Mouse (Mus musculus) hindbrain, embryonic 10.5 days (tissue): ENCODE data around the gene Usp46. TPM values are rescaled to one million over a fixed set of nuclear protein-coding genes. Genes with fewer than 3 reads are reported as not detected.
"Not testable (repeated sequence)": the region's sequence is repeated elsewhere in the genome, so short reads cannot be mapped to it uniquely, and the experiment has no call there.

Source experiments
- DNase-seq: peaks from one replicate; pipeline ENCODE4 v3.0.0-alpha.2; 2017; ENCODE audit warnings: low spot score
- H3K27ac ChIP-seq: fragments of 300-500 bp; sonication (generic); 2 replicates; pipeline ENCODE4 v1.5.1; 2016; ENCODE audit warnings: mild to moderate bottlenecking, moderate library complexity
- H3K27me3 ChIP-seq: fragments of 300-500 bp; sonication (generic); 2 replicates; pipeline ENCODE4 v1.6.1; 2016; ENCODE audit warnings: mild to moderate bottlenecking; ENCODE audit not compliant: poor library complexity, insufficient read depth, severe bottlenecking
- H3K36me3 ChIP-seq: fragments of 300-500 bp; sonication (generic); 2 replicates; pipeline ENCODE4 v1.6.1; 2016; ENCODE audit warnings: mild to moderate bottlenecking, moderate library complexity
- H3K4me1 ChIP-seq: fragments of 300-500 bp; sonication (generic); replicated peaks from 2 replicates; pipeline ENCODE4 v1.6.1; 2016; ENCODE audit warnings: mild to moderate bottlenecking
- H3K4me3 ChIP-seq: fragments of 300-500 bp; sonication (generic); 2 replicates; pipeline ENCODE4 v1.5.1; 2016; ENCODE audit warnings: mild to moderate bottlenecking, moderate library complexity
- H3K9me3 ChIP-seq: fragments of 300-500 bp; sonication (generic); 2 replicates; pipeline ENCODE4 v1.6.1; 2016; ENCODE audit warnings: mild to moderate bottlenecking, moderate library complexity
- WGBS: fragments of 180-500 bp; shearing (Covaris S2); methylation state at CpG from one replicate; pipeline ENCODE4 v1.1.7; 2016; 5-methylcytosine and 5-hydroxymethylcytosine counted together
- polyA plus RNA-seq: library from polyadenylated mRNA; unstranded; fragments of >200 nt; fragmentation: Nextera tagmentation; extraction: Ambion mirVana; gene quantifications from 2 replicates; pipeline ENCODE4 v1.2.1, GENCODE M21; 2016

Gene Usp46
- polyA plus RNA-seq, 1 experiment from 2014 or later, result 27.6 TPM

- Histone ChIP-seq H3K27ac (peak overlapping the region; percentile 98), H3K36me3 (peaks cover 42% of the 10 kb centered on the region), H3K9me3 (no peaks in the 10 kb centered on the region), H3K4me1 (peaks cover 16% of the 10 kb centered on the region), H3K4me3 (peak overlapping the region; percentile 91), H3K27me3 (no peaks in the 10 kb centered on the region)
- WGBS, result under 1% methylated on average over 57 of the region's 57 CpGs
- peak; percentile 95 for DNase-seq
These were observed 24.8 kb upstream of the Usp46 start for GRCm38 (mm10) chr5:74092833-74093555.

DNA sequence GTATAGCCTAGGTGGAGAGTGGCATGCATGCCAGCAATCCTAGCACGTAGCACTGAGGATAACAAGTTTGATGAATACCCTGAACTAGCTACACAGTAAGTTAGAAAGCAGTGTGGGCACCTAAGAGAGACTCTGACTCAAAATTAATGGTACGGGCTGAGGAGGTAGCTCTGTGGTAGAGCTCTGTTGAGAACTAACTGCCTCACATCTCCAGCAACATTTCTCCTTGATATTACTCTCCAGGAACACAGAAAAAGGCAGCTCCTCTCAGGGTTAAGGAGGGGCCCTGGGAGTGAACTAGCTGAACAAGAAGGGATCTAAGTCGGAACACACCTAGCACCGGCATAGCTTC lies 24.2 kb upstream of the Usp46 start:
- no peak for DNase-seq
- Histone ChIP-seq H3K4me1 (peaks cover 16% of the 10 kb centered on the region), H3K4me3 (peak overlapping the region; percentile 91), H3K27me3 (no peaks in the 10 kb centered on the region), H3K36me3 (peaks cover 36% of the 10 kb centered on the region), H3K27ac (peak overlapping the region; percentile 98), H3K9me3 (no peaks in the 10 kb centered on the region)
- 45% methylated on average over 4 of the region's 4 CpGs for WGBS

- 90% methylated on average over 3 of the region's 3 CpGs for WGBS
- H3K27me3 ChIP-seq, result no peaks in the 10 kb centered on the region
- DNase-seq, result no peak
- peaks cover 8% of the 10 kb centered on the region for H3K36me3 ChIP-seq
- H3K4me3 ChIP-seq, result no peak overlapping the region
- peaks cover 10% of the 10 kb centered on the region for H3K4me1 ChIP-seq
- no peak overlapping the region for H3K27ac ChIP-seq
- H3K9me3 ChIP-seq, result no peaks in the 10 kb centered on the region
These were observed 21.4 kb upstream of the Usp46 start for GRCm38 (mm10) chr5:74089643-74090042.

DNA sequence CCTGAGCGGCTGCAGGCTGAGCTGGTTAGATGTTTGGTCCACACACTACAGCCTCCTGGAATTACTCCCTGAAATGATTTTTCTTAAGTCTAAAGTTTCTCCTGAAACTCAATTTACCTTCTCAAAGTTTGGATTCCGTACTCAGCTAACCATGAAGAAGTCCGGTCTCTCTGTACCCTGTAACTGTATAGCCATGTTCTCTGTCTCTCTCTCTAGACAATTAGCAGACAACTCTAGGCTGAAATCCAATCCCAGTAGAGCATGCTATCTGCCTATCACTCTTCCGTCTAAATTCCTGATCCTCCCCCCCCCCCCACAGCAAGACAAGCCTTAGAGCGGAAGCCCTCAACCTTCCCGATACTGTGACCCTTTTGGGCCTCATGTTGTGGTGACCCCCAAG lies 13.5 kb upstream of the Usp46 start:
- no peak for DNase-seq
- no peak overlapping the region for H3K27ac ChIP-seq
- WGBS, result 87% methylated on average over 6 of the region's 6 CpGs
- H3K36me3 ChIP-seq, result no peaks in the 10 kb centered on the region
- H3K27me3 ChIP-seq, result peaks cover 16% of the 10 kb centered on the region
- no peak overlapping the region for H3K4me3 ChIP-seq
- H3K4me1 ChIP-seq, result peaks cover 5% of the 10 kb centered on the region
- H3K9me3 ChIP-seq, result no peaks in the 10 kb centered on the region

GRCm38 (mm10) chr5:74078861-74079615 lies 10.8 kb upstream of the Usp46 start:
- no peak for DNase-seq
- Histone ChIP-seq H3K4me3 (no peak overlapping the region), H3K36me3 (no peaks in the 10 kb centered on the region), H3K27me3 (peaks cover 27% of the 10 kb centered on the region), H3K27ac (no peak overlapping the region), H3K4me1 (peaks cover 11% of the 10 kb centered on the region), H3K9me3 (no peaks in the 10 kb centered on the region)
- WGBS, result 82% methylated on average over 11 of the region's 11 CpGs

DNA sequence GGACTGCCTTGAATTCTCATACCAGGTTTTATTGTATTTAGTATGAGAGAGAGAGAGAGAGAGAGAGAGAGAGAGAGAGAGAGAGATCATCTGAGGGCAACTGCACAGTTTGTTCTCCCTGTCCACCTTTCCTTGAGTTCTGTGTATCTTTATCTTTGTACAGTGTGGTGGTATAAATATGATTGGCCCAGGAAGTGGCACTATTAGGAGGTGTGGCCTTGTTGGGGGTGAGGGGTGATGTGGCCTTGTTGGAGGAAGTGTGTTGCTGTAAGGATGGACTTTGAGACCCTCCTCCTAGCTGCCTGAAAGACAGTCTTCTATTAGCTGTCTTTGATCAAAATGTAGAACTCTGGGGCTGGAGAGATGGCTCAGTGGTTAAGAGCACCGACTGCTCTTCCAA lies 10.2 kb upstream of the Usp46 start:
- Histone ChIP-seq H3K27me3 (peaks cover 27% of the 10 kb centered on the region), H3K4me3 (no peak overlapping the region), H3K36me3 (no peaks in the 10 kb centered on the region), H3K4me1 (peaks cover 11% of the 10 kb centered on the region), H3K27ac (no peak overlapping the region), H3K9me3 (no peaks in the 10 kb centered on the region)
- no peak for DNase-seq
- WGBS, result 95% methylated on average over 1 of the region's 1 CpGs

DNA sequence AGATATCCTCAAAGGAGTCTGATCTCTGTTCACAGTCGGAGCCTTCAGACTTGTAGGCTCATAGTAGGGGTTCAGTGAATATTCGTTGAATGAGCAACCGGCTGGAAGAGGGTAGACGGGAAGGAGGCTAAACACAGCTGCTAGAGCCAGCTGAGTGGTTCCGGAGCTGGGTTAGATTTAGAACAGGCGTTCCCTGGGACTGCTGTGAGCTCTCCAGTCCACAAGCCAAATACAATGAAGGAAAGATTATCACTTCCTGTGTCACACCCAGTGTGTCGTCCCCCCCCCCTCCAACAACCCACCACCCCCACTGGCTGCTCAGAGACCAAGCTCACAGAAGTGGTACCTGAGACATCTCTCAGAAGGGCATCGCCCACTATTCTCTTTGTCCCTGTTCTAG lies 9.7 kb upstream of the Usp46 start:
- Histone ChIP-seq H3K4me3 (no peak overlapping the region), H3K27ac (0 out of 2 replicates have a peak overlapping the region, but pooled peaks have one; percentile 23), H3K4me1 (peaks cover 11% of the 10 kb centered on the region), H3K36me3 (no peaks in the 10 kb centered on the region), H3K27me3 (peaks cover 27% of the 10 kb centered on the region), H3K9me3 (no peaks in the 10 kb centered on the region)
- 36% methylated on average over 8 of the region's 8 CpGs for WGBS
- DNase-seq, result no peak

GRCm38 (mm10) chr5:74076759-74077158 lies 8.5 kb upstream of the Usp46 start:
- peaks cover 11% of the 10 kb centered on the region for H3K4me1 ChIP-seq
- DNase-seq, result no peak
- no peaks in the 10 kb centered on the region for H3K36me3 ChIP-seq
- H3K27ac ChIP-seq, result no peak overlapping the region
- no peak overlapping the region; the same call in 1 of the 2 replicates for H3K4me3 ChIP-seq
- no peaks in the 10 kb centered on the region for H3K9me3 ChIP-seq
- H3K27me3 ChIP-seq, result peaks cover 27% of the 10 kb centered on the region
- 3% methylated on average over 9 of the region's 9 CpGs for WGBS

- H3K4me1 ChIP-seq, result peaks cover 32% of the 10 kb centered on the region
- not testable (repeated sequence) for H3K4me3 ChIP-seq, DNase-seq, H3K36me3 ChIP-seq, H3K9me3 ChIP-seq, H3K27me3 ChIP-seq, H3K27ac ChIP-seq
- WGBS, result 89% methylated on average over 5 of the region's 5 CpGs
These were observed 2.3 kb upstream of the Usp46 start for GRCm38 (mm10) chr5:74070564-74070963.

DNA sequence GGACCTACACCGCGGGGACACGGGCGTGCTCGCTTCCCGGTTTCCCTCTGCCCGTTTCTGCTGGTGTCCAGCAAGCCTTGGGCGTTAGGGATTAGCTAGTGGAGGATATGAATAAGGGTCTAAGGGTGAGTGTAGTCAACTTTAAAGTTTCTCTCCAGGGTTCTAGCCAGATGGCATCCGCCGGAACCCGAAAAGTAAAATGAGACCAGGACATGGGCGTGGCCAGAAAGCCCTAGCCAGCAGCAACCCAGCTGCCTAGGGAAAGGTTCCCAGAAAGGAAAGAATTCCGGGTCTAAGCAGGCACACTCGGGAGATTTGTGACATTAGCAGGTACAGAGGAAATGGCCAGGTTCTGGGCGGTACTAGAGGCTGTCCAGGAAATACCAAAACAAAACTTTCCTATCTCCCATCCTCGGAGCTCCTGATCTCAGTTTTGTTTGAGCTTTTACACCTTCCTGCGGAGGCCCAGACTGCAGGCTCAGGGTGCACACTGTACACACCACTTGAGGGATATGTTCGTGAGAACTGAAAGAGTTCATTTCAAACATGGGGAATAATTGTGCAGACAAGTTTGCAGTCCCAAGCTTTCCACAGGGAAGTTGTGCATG lies 587 bp upstream of the Usp46 start:
- Histone ChIP-seq H3K36me3 (no peaks in the 10 kb centered on the region), H3K4me3 (peak overlapping the region; percentile 86), H3K27ac (peak overlapping the region; percentile 99), H3K9me3 (no peaks in the 10 kb centered on the region), H3K27me3 (no peaks in the 10 kb centered on the region), H3K4me1 (peaks cover 40% of the 10 kb centered on the region)
- DNase-seq, result peak; percentile 72
- WGBS, result 2% methylated on average over 18 of the region's 18 CpGs

GRCm38 (mm10) chr5:74067346-74067745 lies 885 bp downstream of the Usp46 start:
- peaks cover 40% of the 10 kb centered on the region for H3K4me1 ChIP-seq
- peak overlapping the region; percentile 86 for H3K4me3 ChIP-seq
- WGBS, result 8% methylated on average over 4 of the region's 4 CpGs
- H3K36me3 ChIP-seq, result no peaks in the 10 kb centered on the region
- H3K27me3 ChIP-seq, result no peaks in the 10 kb centered on the region
- DNase-seq, result no peak
- H3K9me3 ChIP-seq, result no peaks in the 10 kb centered on the region
- H3K27ac ChIP-seq, result peak overlapping the region; percentile 99

DNA sequence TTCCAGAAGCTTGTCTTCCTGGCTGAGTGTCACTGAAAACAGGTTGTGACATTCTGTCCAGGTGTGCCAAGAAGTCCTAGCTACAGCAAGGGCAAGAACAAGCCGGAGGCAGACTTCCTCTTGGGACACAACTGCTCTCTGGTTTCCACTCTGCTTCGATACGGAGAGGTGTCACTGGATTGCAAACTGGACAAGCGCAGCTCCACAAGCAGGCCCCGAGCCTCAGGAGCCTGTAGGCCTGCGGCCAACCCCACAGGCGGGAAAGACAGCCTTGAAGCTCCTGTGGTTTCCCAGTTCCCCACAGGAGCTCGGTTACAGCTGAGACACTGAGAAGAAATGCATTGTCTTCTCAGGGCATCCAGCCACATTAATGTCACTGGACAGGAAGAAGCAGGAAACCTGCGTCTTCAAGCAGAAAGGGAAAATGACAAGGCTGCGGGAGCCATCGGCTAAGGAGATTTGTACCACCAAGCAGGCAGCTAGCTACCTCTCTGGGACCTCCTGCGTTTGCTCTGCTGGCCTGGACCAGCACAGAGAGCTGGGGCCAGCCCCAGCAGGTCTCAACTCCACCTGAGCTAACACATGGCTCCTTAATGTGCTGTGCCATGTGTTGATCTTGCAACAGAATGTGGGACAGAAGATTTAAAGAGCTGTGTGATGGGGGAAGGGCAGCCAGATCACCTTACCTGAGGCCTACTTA lies 1.7 kb downstream of the Usp46 start:
- 40% methylated on average over 12 of the region's 12 CpGs for WGBS
- DNase-seq, result peak; percentile 20

More for the DNA sequence above, 1.7 kb downstream of the Usp46 start:
- Histone ChIP-seq H3K27ac (peak overlapping the region; percentile 73), H3K4me1 (peaks cover 40% of the 10 kb centered on the region), H3K27me3 (no peaks in the 10 kb centered on the region), H3K4me3 (peak overlapping the region; percentile 86), H3K36me3 (no peaks in the 10 kb centered on the region), H3K9me3 (no peaks in the 10 kb centered on the region)
